Mouse (Mus musculus) forebrain, embryonic 13.5 days (tissue): ENCODE measurements around the gene Uck1. TPM values are rescaled to one million over a fixed set of nuclear protein-coding genes. Genes with fewer than 3 reads are reported as not detected.

Source experiments
- ATAC-seq: fragments of 200-750 bp; cut with Nextera tagmentation; 2 replicates; pipeline ENCODE4 v1.8.0; 2017
- H3K27ac ChIP-seq: fragments of 300-500 bp; sonication (generic); 2 replicates; pipeline ENCODE4 v1.5.1; 2015; ENCODE audit warnings: inconsistent platforms, mild to moderate bottlenecking, moderate library complexity
- H3K27me3 ChIP-seq: fragments of 300-500 bp; sonication (generic); 2 replicates; pipeline ENCODE4 v1.6.1; 2015; ENCODE audit warnings: mild to moderate bottlenecking, inconsistent platforms
- H3K36me3 ChIP-seq: fragments of 300-500 bp; sonication (generic); 2 replicates; pipeline ENCODE4 v1.6.1; 2015; ENCODE audit warnings: mild to moderate bottlenecking, inconsistent platforms; ENCODE audit not compliant: poor library complexity, severe bottlenecking
- H3K4me1 ChIP-seq: fragments of 300-500 bp; sonication (generic); 2 replicates; pipeline ENCODE4 v1.6.1; 2015; ENCODE audit warnings: inconsistent platforms
- H3K4me2 ChIP-seq: fragments of 300-500 bp; sonication (generic); 2 replicates; pipeline ENCODE4 v1.6.1; 2015; ENCODE audit warnings: inconsistent platforms, mild to moderate bottlenecking, moderate library complexity
- H3K4me3 ChIP-seq: fragments of 300-500 bp; sonication (generic); 2 replicates; pipeline ENCODE4 v1.5.1; 2015; ENCODE audit warnings: mild to moderate bottlenecking, inconsistent platforms
- H3K9ac ChIP-seq: fragments of 300-500 bp; sonication (generic); 2 replicates; pipeline ENCODE4 v1.6.1; 2015; ENCODE audit warnings: mild to moderate bottlenecking, inconsistent platforms
- H3K9me3 ChIP-seq: fragments of 300-500 bp; sonication (generic); replicated peaks from 2 replicates; pipeline ENCODE4 v1.6.1; 2016; ENCODE audit warnings: inconsistent platforms
- WGBS: fragments of 180-500 bp; shearing (Covaris S2); methylation state at CpG from one replicate; pipeline ENCODE4 v1.1.7; 2015; 5-methylcytosine and 5-hydroxymethylcytosine counted together
- polyA plus RNA-seq: library from polyadenylated mRNA; unstranded; fragments of >200 nt; fragmentation: Nextera tagmentation; extraction: Ambion mirVana; gene quantifications from 2 replicates; pipeline ENCODE4 v1.2.1, GENCODE M21; 2015

The Uck1 gene
- polyA plus RNA-seq, 1 experiment from 2014 or later: 76.9 TPM

DNA sequence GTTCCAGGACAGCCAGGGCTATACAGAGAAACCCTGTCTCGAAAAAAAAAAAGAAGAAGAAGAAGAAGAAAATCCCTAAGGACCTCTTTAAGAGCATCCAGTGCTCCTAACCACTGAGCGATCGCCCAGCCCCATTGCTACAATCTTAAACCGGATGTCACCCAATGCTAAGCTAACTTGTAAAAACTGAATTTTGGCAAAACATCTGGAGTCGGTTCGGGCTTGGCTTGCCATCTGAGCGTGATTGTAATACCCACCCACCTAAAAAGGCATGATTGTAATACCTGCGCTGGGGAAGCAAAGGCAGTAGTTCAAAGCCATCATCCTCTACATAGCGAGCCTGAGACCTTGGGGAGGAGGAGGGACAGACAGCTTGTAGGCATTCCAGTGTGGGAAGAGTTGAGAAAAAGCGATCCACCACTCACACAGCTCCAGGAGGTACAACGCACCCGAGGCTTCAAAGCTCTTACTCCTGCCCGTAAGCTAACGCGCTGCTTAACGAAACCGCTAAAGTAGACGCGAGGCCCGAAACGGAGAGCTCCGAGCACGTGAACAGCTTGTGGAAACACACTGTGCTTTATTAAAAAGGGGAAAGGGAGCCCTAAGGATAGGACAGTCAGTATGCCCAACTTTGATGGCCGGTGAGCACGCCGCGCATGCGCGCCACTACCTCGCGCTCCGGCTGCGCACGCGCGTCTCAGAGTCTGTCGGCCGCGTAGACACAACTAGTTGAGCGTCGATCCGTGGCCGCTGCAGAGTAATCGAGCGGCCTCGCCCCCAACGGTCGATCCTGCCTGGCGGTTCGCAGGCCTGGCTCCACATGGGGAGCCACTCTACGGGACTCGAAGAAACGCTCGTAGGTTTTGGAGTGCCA, 23.8 kb downstream of the Uck1 start, which contains the start of gene Pomt1:
Gene Pomt1 (plus strand): TSS at position 705 of the 874 bp plus-strand sequence.
- Histone ChIP-seq H3K27me3 (no peaks in the 10 kb centered on the region), H3K4me3 (peak within 1 kb of the TSS; percentile 61), H3K4me2 (peak within 1 kb of the TSS; percentile 87), H3K9me3 (no peaks in the 10 kb centered on the region), H3K36me3 (peaks cover 39% of the 10 kb centered on the region), H3K9ac (peak within 1 kb of the TSS; percentile 74), H3K27ac (peak within 1 kb of the TSS; percentile 80), H3K4me1 (peaks cover 31% of the 10 kb centered on the region)
- peak; percentile 92 for ATAC-seq
- under 1% methylated on average over 54 of the region's 54 CpGs for WGBS

DNA sequence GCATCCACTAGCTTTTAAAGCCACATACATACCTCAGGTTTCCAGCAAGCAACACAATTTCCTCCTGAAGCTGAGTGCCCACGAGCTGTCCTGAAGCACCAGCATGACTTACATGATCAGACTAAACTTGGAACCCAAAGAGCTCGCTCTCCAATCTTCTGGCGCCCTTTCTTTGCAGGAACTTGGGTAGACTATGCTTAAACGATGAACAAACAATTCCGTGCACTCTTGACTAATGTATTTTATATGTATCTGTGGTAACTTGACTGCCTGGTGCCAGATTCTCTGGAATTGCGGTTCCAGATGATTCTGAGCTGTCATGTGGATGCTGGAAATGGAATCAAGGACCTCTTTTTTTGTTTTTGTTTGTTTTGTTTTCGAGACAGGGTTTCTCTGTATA, 24.5 kb downstream of the Uck1 start:
- Histone ChIP-seq H3K9ac (peak overlapping the region; percentile 74), H3K4me1 (peaks cover 31% of the 10 kb centered on the region), H3K36me3 (peaks cover 45% of the 10 kb centered on the region), H3K4me2 (peak overlapping the region; percentile 87), H3K27me3 (no peaks in the 10 kb centered on the region), H3K4me3 (peak overlapping the region; percentile 61), H3K9me3 (no peaks in the 10 kb centered on the region), H3K27ac (peak overlapping the region; percentile 80; the same call in 1 of the 2 replicates)
- ATAC-seq: no peak
- 33% methylated on average over 7 of the region's 7 CpGs for WGBS

DNA sequence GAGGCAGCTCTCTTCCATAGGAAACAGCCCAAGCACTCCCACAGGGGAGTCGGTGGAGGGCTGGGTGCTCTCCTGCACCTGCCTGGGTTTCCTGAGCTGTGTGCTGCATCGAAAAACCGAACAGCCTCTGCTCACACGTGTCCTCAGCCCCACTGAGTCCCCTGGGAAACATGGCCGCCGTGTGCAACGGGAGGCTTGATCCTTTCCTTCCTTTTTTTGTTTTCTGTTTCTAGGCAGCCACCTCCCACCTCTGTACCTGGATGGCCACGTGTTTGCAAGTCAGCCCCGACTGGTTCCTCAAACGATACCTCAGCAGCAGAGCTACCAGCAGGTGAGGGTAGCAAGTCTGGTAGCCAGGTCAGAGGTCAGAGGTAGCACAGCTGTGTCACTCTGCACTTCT, 37.9 kb downstream of the Uck1 start:
- Histone ChIP-seq H3K4me2 (no peak overlapping the region), H3K4me3 (no peak overlapping the region), H3K4me1 (no peaks in the 10 kb centered on the region), H3K27me3 (no peaks in the 10 kb centered on the region), H3K27ac (no peak overlapping the region), H3K9me3 (no peaks in the 10 kb centered on the region), H3K9ac (no peak overlapping the region), H3K36me3 (peaks cover 100% of the 10 kb centered on the region)
- 91% methylated on average over 10 of the region's 10 CpGs for WGBS
- no peak for ATAC-seq

DNA sequence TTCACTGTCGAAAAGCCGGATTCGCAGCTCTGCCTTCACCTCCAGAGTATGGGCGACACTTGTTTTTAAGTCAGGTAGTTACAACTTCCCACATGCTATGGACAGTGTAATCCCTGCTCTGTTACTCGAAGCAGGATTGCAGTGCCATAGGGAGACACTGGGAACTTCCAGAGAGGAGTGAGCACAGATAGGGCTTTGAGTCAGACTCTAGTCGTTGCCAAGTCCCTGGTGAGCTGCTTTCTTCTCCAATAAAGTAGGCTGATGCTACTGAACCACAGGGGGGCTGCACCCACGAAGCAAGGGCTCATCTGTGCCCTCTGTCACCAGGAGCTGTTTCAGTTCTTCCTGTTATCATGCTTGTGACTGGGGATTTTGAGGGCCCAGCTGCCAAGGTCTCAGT, 38.4 kb downstream of the Uck1 start:
- Histone ChIP-seq H3K27ac (no peak overlapping the region), H3K36me3 (peaks cover 100% of the 10 kb centered on the region), H3K9me3 (no peaks in the 10 kb centered on the region), H3K4me3 (no peak overlapping the region), H3K9ac (no peak overlapping the region), H3K4me2 (no peak overlapping the region), H3K27me3 (no peaks in the 10 kb centered on the region), H3K4me1 (no peaks in the 10 kb centered on the region)
- 91% methylated on average over 7 of the region's 7 CpGs for WGBS
- ATAC-seq: no peak

DNA sequence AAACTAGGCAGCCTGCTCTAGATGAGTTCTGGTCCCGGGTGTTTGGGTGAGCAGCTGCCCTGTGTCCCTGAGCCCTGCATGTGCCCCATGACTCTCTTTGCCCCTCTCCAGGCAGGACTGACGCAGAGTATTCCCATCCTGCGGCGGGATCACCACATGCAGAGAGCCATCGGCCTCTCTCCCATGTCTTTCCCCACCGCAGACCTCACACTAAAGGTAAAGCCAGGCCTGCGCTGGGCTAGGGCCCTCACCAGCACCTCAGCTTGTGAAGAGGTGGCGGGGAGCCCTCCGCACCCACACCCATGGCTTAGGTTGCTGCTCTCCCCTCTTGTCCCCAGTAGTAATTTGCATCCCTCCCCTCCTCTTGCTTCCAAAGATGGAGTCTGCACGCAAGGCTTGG, 39.0 kb downstream of the Uck1 start:
- Histone ChIP-seq H3K4me3 (no peak overlapping the region), H3K9ac (no peak overlapping the region), H3K36me3 (peaks cover 100% of the 10 kb centered on the region), H3K9me3 (no peaks in the 10 kb centered on the region), H3K4me1 (no peaks in the 10 kb centered on the region), H3K27me3 (no peaks in the 10 kb centered on the region), H3K27ac (no peak overlapping the region), H3K4me2 (no peak overlapping the region)
- ATAC-seq: no peak
- WGBS: 97% methylated on average over 10 of the region's 10 CpGs

DNA sequence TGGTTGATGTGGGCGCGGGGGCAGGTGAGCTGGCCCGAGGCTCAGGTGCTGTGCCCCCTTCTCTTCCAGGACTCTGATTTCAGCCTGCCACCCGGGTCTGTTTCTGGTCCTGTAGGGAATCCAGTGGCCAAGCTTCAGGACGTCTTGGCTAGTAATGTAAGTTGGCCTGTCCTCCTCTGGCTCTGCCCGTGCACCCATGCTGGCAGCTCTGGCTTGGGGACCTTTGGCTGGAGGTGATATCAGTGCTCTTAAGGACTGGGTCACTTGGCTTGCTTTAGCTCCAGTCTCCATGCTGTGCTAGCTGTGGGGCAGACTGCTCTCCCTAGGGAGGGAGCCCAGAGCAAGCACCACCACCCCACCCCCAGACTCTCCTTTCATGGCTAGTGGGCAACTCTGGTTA, 39.9 kb downstream of the Uck1 start:
- Histone ChIP-seq H3K9ac (no peak overlapping the region), H3K4me2 (no peak overlapping the region), H3K27ac (no peak overlapping the region), H3K4me3 (no peak overlapping the region), H3K27me3 (no peaks in the 10 kb centered on the region), H3K36me3 (peaks cover 100% of the 10 kb centered on the region), H3K4me1 (no peaks in the 10 kb centered on the region), H3K9me3 (no peaks in the 10 kb centered on the region)
- 94% methylated on average over 6 of the region's 6 CpGs for WGBS
- ATAC-seq: no peak

DNA sequence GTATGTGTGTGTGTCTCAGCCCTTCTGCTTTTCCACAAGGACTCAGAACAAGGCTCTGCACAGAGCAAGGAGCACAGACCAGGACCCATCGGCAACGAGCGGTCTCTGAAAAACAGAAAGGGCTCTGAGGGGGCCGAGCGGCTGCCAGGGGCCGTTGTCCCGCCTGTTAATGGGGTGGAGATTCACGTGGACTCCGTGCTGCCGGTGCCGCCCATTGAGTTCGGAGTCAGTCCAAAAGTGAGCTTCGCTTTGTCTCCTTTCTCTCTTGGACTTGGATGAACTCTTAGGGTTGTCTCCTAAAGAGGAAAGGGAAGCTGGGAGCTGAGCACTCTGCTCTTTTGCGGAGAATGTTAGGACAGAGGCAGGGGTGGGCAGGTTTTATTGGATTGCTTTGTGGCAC, 40.5 kb downstream of the Uck1 start:
- no peak overlapping the region for H3K27ac ChIP-seq
- H3K27me3 ChIP-seq: no peaks in the 10 kb centered on the region
- 94% methylated on average over 14 of the region's 14 CpGs for WGBS
- no peaks in the 10 kb centered on the region for H3K9me3 ChIP-seq
- no peak for ATAC-seq
- no peak overlapping the region for H3K4me3 ChIP-seq
- no peaks in the 10 kb centered on the region for H3K4me1 ChIP-seq
- H3K4me2 ChIP-seq: no peak overlapping the region
- H3K36me3 ChIP-seq: peaks cover 100% of the 10 kb centered on the region
- no peak overlapping the region for H3K9ac ChIP-seq

DNA sequence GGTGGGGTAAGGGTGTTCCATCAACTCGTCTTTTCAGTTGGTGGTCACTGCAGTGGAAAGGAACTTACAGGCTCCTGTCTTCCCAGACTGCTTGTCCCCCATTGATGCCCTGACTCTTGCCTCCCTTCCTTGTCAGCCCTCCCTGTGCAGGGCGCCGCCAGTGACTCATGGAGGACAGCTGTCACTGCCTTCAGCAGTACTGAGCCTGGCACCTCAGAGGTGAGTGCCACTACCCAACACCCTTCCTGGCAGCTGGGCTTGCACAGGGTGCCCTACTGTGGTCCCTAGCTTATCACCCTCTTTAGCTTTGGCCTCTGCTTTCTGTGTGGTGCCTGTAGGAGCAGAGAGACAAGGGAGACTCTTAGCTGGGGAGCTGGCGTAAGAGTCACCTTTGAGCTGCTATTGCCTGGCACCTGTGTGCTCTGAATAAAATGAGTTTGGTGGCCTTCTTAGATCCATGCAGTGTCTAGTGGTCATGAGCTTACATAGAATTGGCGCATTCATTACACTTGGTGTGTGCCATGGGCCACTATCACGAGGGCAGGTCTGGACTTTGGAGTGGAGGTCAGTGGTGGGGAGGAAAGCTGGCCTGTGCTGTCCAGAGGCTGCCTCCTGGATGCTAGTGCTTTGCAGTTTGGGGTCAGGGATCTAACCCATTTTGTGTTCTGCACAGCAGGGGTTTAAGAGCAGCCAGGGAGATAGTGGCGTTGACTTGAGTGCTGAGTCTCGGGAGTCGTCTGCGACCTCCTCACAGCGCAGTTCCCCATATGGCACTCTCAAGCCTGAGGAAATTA, 41.2 kb downstream of the Uck1 start:
- no peak overlapping the region for H3K4me2 ChIP-seq
- H3K9ac ChIP-seq: no peak overlapping the region
- 93% methylated on average over 11 of the region's 11 CpGs for WGBS
- no peak overlapping the region for H3K27ac ChIP-seq
- no peaks in the 10 kb centered on the region for H3K9me3 ChIP-seq
- no peak overlapping the region for H3K4me3 ChIP-seq
- H3K36me3 ChIP-seq: peaks cover 100% of the 10 kb centered on the region
- H3K27me3 ChIP-seq: no peaks in the 10 kb centered on the region
- no peaks in the 10 kb centered on the region for H3K4me1 ChIP-seq
- no peak for ATAC-seq

DNA sequence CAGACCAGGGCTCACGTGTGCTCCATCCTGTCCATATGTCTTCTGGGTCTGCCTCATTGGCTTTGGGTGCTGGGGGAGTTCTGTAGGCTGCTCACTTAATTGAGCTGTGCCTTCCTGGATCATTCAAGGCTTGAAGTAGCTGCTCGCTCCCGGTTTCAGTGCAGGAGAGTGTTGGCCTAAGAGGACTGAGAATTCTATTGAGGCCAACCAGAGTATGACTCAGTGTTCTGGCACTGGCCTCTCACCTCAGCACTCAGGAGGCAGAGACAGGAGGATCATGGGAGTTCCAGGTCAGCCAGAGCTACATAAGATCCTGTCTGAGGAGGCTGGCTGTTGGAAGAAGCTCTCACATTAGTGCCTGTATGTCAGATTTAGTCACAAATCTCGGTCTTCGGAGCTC, 41.8 kb downstream of the Uck1 start:
- WGBS: 95% methylated on average over 5 of the region's 5 CpGs
- Histone ChIP-seq H3K4me3 (no peak overlapping the region), H3K9me3 (no peaks in the 10 kb centered on the region), H3K36me3 (peaks cover 100% of the 10 kb centered on the region), H3K27me3 (no peaks in the 10 kb centered on the region), H3K4me2 (no peak overlapping the region), H3K4me1 (0 out of 2 replicates have a peak, but pooled peaks cover 2% of the 10 kb centered on the region), H3K27ac (no peak overlapping the region), H3K9ac (no peak overlapping the region)
- ATAC-seq: no peak

DNA sequence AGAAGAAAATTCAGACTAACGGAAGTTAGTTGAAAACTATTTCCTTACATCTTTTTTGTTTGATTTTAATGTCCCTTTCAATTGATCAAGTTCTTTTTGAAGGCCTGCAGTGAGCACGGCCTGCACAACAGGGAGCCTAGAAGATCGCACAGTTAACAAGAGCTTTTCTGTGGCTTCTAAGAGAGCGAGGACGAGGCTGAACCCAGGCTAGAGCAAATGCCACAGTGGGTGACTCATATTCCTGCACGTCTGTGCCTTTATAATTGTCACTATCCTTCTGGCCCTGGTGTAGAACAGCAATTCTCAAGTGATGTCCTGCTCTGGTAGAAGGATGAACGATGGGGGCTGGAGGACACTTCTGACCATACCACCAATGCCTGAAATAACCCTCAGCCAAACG, 42.3 kb downstream of the Uck1 start:
- ATAC-seq: no peak
- Histone ChIP-seq H3K4me3 (no peak overlapping the region), H3K27ac (no peak overlapping the region), H3K9me3 (no peaks in the 10 kb centered on the region), H3K4me2 (no peak overlapping the region), H3K36me3 (peaks cover 100% of the 10 kb centered on the region), H3K9ac (no peak overlapping the region), H3K27me3 (no peaks in the 10 kb centered on the region), H3K4me1 (0 out of 2 replicates have a peak, but pooled peaks cover 4% of the 10 kb centered on the region)
- WGBS: 85% methylated on average over 8 of the region's 8 CpGs

DNA sequence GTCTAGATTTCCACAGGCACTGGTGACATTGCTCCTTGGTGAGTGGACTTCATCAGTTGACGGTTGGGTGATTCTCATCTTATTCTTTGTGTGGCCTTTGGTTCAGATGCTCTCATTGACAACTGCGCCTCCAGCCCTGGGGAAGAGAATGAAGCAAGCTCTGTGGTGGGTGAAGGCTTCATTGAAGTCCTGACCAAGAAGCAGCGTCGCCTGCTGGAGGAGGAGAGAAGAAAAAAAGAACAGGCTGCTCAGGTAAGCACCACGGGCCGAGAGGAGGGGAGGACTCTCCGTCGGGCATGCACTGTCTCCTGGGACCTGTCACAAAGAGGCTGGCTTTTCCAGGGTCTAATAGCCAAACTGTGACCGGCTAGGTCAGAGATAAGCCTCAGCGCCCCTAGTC, 43.5 kb downstream of the Uck1 start:
- Histone ChIP-seq H3K4me2 (no peak overlapping the region), H3K9me3 (no peaks in the 10 kb centered on the region), H3K4me3 (no peak overlapping the region), H3K27me3 (no peaks in the 10 kb centered on the region), H3K36me3 (peaks cover 100% of the 10 kb centered on the region), H3K4me1 (0 out of 2 replicates have a peak, but pooled peaks cover 4% of the 10 kb centered on the region), H3K27ac (no peak overlapping the region), H3K9ac (no peak overlapping the region)
- ATAC-seq: no peak
- WGBS: 91% methylated on average over 10 of the region's 10 CpGs

DNA sequence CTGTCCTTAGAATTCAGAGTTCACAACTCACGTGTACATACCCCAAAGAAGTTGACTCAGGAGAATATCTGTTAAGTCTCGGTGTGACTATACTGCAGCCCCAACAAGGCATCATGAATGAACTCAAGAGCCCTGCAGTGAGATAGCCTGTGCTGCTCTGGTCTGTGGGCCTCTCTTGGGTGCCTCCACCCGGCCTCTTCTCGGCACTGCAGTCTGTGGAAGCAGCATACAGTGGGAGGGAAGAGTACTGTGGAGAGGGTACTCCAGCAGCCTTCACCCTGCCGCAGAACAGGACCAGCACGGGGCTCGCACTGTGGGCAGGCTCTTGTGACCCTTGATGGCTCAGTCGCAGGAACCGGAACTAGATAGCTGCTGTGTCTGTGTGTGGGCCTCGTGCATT, 44.4 kb downstream of the Uck1 start:
- Histone ChIP-seq H3K27ac (no peak overlapping the region), H3K9ac (no peak overlapping the region), H3K4me2 (no peak overlapping the region), H3K4me1 (0 out of 2 replicates have a peak, but pooled peaks cover 4% of the 10 kb centered on the region), H3K9me3 (no peaks in the 10 kb centered on the region), H3K4me3 (no peak overlapping the region), H3K27me3 (no peaks in the 10 kb centered on the region), H3K36me3 (peaks cover 100% of the 10 kb centered on the region)
- 92% methylated on average over 10 of the region's 10 CpGs for WGBS
- ATAC-seq: no peak
